Mouse (Mus musculus): ENCODE measurements around the gene Eomes. TPM values are rescaled to one million over a fixed set of nuclear protein-coding genes. Genes with fewer than 3 reads are reported as not detected.

Eomes gene
- 0.86 TPM for polyA plus RNA-seq (2017; shearing (Covaris generic))

GRCm38 (mm10) chr9:118477961-118478360 is at the start of gene Eomes:
Eomes (plus strand) TSS chr9:118478212.

GRCm38 (mm10) chr9:118506020-118506403 is 28.0 kb downstream of the Eomes start, which contains the start of gene Golga4:
Golga4 (plus strand) TSS chr9:118506267.

Other genes starting within 250 kb of the Eomes start
- gene Golga4, start 28.1 kb downstream of the Eomes start, polyA plus RNA-seq (2017; shearing (Covaris generic)), result 15.9 TPM
- 0.27 TPM for gene Itga9, start 128.5 kb downstream of the Eomes start, polyA plus RNA-seq (2017; shearing (Covaris generic))